In genomic region chr2:158728061-158728815, GRCm38 (mm10) we compare ENCODE assay signal across 11 mouse cellular contexts. TPM values are rescaled to one million over a fixed set of nuclear protein-coding genes. Genes with fewer than 3 reads are reported as not detected.
DNase-seq lines count a peak whose midpoint lies in the region; ATAC-seq and TF ChIP-seq lines count a peak whose summit lies in the region.
"Had no signal": no experiment of that assay in that cellular context is flagged by ENCODE, and none has a peak within 500 bp of the region (broad histone marks: within the 10 kb centered on the region; RNA-seq: fewer than 3 reads in every experiment).

No protein-coding gene starts in this region.

- TF ChIP-seq POLR2A in olfactory bulb, adult 2 months (IDR thresholded peaks at IDR 0.05; ENCODE audit: insufficient read depth, low read depth, low read length): no peak

- no peaks in the 10 kb centered on the region for H3K9me3 ChIP-seq in embryonic facial prominence, embryonic 14.5 days (ENCODE audit: control insufficient read depth, low read length)
- H3K9me3 ChIP-seq: embryonic facial prominence, embryonic 12.5 days; hindbrain, embryonic 15.5 days had no signal

- TF ChIP-seq CTCF in layer of hippocampus, adult 2 months (conservative IDR thresholded peaks at IDR 0.05): no peak
- no peak for TF ChIP-seq CTCF in olfactory bulb, adult 2 months (IDR thresholded peaks at IDR 0.05; ENCODE audit: insufficient read depth, low read depth, low read length)

- no peak overlapping the region for H3K4me3 ChIP-seq in layer of hippocampus, adult 2 months
- no peak overlapping the region for H3K4me3 ChIP-seq in embryonic facial prominence, embryonic 14.5 days (ENCODE audit: low read depth, low read length)
- H3K4me3 ChIP-seq in olfactory bulb, adult 2 months (ENCODE audit: insufficient read depth, low read depth, low read length): no peak overlapping the region
- H3K4me3 ChIP-seq: embryonic facial prominence, embryonic 12.5 days; heart, adult 2 months; hindbrain, embryonic 15.5 days had no signal

- no peaks in the 10 kb centered on the region for H3K27me3 ChIP-seq in embryonic facial prominence, embryonic 14.5 days (replicated peaks; ENCODE audit: control insufficient read depth, insufficient read depth, low read length)
- H3K27me3 ChIP-seq: embryonic facial prominence, embryonic 12.5 days; hindbrain, embryonic 15.5 days had no signal

- no peak for DNase-seq in layer of hippocampus, adult 2 months (ENCODE audit: low spot score in 2 of 2)
- DNase-seq in layer of hippocampus, adult 18-20 months (ENCODE audit: low spot score in 2 of 2): no peak
- DNase-seq in NIH3T3 (ENCODE audit: low read depth): peak; percentile 53
- peak; percentile 68 for DNase-seq in embryonic facial prominence, embryonic 14.5 days (ENCODE audit: low spot score)
- DNase-seq in cerebellum, postnatal 14 days: no peak
- no peak for DNase-seq in ovary, adult 18-20 months (ENCODE audit: low spot score)

- H3K9ac ChIP-seq in embryonic facial prominence, embryonic 14.5 days (ENCODE audit: low read depth, low read length): no peak overlapping the region
- H3K9ac ChIP-seq: embryonic facial prominence, embryonic 12.5 days; hindbrain, embryonic 15.5 days had no signal

- no peaks in the 10 kb centered on the region for H3K36me3 ChIP-seq in embryonic facial prominence, embryonic 14.5 days (ENCODE audit: control insufficient read depth, insufficient read depth, low read length)
- H3K36me3 ChIP-seq: embryonic facial prominence, embryonic 12.5 days; hindbrain, embryonic 15.5 days had no signal

- H3K4me1 ChIP-seq in embryonic facial prominence, embryonic 14.5 days (ENCODE audit: control insufficient read depth, insufficient read depth, low read length): no peaks in the 10 kb centered on the region
- peaks cover 61% of the 10 kb centered on the region for H3K4me1 ChIP-seq in olfactory bulb, adult 2 months (ENCODE audit: control insufficient read depth, insufficient read depth, low read length)
- H3K4me1 ChIP-seq: embryonic facial prominence, embryonic 12.5 days had no signal

- peak overlapping the region; percentile 59; the same call in 1 of the 2 replicates for H3K27ac ChIP-seq in layer of hippocampus, adult 2 months
- no peak overlapping the region for H3K27ac ChIP-seq in embryonic facial prominence, embryonic 14.5 days (replicated peaks; ENCODE audit: low read depth, low read length)
- peak overlapping the region; percentile 83 for H3K27ac ChIP-seq in olfactory bulb, adult 2 months (ENCODE audit: insufficient read depth, low read depth, low read length)
- H3K27ac ChIP-seq: embryonic facial prominence, embryonic 12.5 days; heart, adult 2 months; hindbrain, embryonic 15.5 days had no signal

- no peak for ATAC-seq in embryonic facial prominence, embryonic 14.5 days (ENCODE audit: low read depth)
- ATAC-seq: forebrain, embryonic 16.5 days had no signal

- 46% methylated on average over 6 of the region's 7 CpGs for WGBS in embryonic facial prominence, embryonic 14.5 days
- 51% methylated on average over 7 of the region's 7 CpGs for WGBS in olfactory bulb, adult 2 months

- no peak overlapping the region for H3K4me2 ChIP-seq in embryonic facial prominence, embryonic 14.5 days (ENCODE audit: low read depth, low read length)
- H3K4me2 ChIP-seq: embryonic facial prominence, embryonic 12.5 days; hindbrain, embryonic 15.5 days had no signal

RNA-seq across cellular contexts. Expression of gene Fam83d, which starts 39.7 kb away (rescaled TPM):
- 1 to 10 TPM; 4.7 to 6.0 TPM for total RNA-seq in layer of hippocampus, adult 2 months (2021)
- total RNA-seq in layer of hippocampus, adult 18-20 months (2021): 1 to 10 TPM; 4.6 to 4.7 TPM
- 30.7 and 37.9 TPM in 2 replicates for polyA plus RNA-seq in embryonic facial prominence, embryonic 14.5 days (2014; fragmentation: Nextera tagmentation; extraction: Ambion mirVana)
- polyA plus RNA-seq in olfactory bulb, adult 2 months (2012; ENCODE audit: insufficient read depth, insufficient read length, low replicate concordance, missing spikeins): not detected in 2 replicates

Comparison
In these comparisons a context has a peak if more than half of its experiments do, and no peak if none do; other contexts are left out.
1. DNase-seq: peak in NIH3T3 (single experiment) and embryonic facial prominence, embryonic 14.5 days (single experiment); none in layer of hippocampus, adult 2 months (0 of 2), layer of hippocampus, adult 18-20 months (0 of 2), cerebellum, postnatal 14 days (0 of 2) and ovary, adult 18-20 months (single experiment).